Mouse (Mus musculus): Measurements from ENCODE around the gene Pianp.
A peak's percentile ranks its signal among the peaks of the same experiment; 100 is the strongest.

Gene Pianp

GRCm38 (mm10) chr6:125008586-125009128 is 12.2 kb downstream of the Pianp start:
- peak; percentile 98 for DNase-seq (ENCODE audit: low spot score)

GRCm38 (mm10) chr6:125009129-125009180 is 12.5 kb downstream of the Pianp start, which contains the start of gene Zfp384:
Gene Zfp384, plus strand, starts transcription at chr6:125009145.
- no peak for DNase-seq (ENCODE audit: low spot score)

GRCm38 (mm10) chr6:125009181-125010073 is 12.9 kb downstream of the Pianp start:
- DNase-seq (ENCODE audit: low spot score), result peak; percentile 81

- DNase-seq (ENCODE audit: low spot score), result no peak
These were observed 21.2 kb downstream of the Pianp start for GRCm38 (mm10) chr6:125017682-125018081.

- peak; percentile 72 for DNase-seq (ENCODE audit: low spot score)
These were observed 34.0 kb downstream of the Pianp start for GRCm38 (mm10) chr6:125030532-125030931.

- DNase-seq (ENCODE audit: low spot score), result no peak
These were observed 35.1 kb downstream of the Pianp start for GRCm38 (mm10) chr6:125031604-125032003.

GRCm38 (mm10) chr6:125038666-125039065 is 42.2 kb downstream of the Pianp start:
- no peak for DNase-seq (ENCODE audit: low spot score)

- DNase-seq (ENCODE audit: low spot score), result no peak
These were observed 42.6 kb downstream of the Pianp start for GRCm38 (mm10) chr6:125039131-125039530.

GRCm38 (mm10) chr6:125039533-125040153 is 43.1 kb downstream of the Pianp start, which contains the start of gene Ing4:
Gene Ing4, plus strand, starts transcription at chr6:125039760.
- DNase-seq (ENCODE audit: low spot score), result peak; percentile 91

GRCm38 (mm10) chr6:125040221-125040620 is 43.7 kb downstream of the Pianp start:
- DNase-seq (ENCODE audit: low spot score), result no peak

- DNase-seq (ENCODE audit: low spot score), result no peak
These were observed 44.6 kb downstream of the Pianp start for GRCm38 (mm10) chr6:125041047-125041446.

- no peak for DNase-seq (ENCODE audit: low spot score)
These were observed 45.6 kb downstream of the Pianp start for GRCm38 (mm10) chr6:125042081-125042480.

GRCm38 (mm10) chr6:125046691-125047090 is 50.2 kb downstream of the Pianp start:
- peak; percentile 68 for DNase-seq (ENCODE audit: low spot score)

GRCm38 (mm10) chr6:125049678-125050077 is 53.2 kb downstream of the Pianp start, which contains the start of gene Acrbp:
Gene Acrbp, plus strand, starts transcription at chr6:125049689.
- no peak for DNase-seq (ENCODE audit: low spot score)

GRCm38 (mm10) chr6:125051237-125051636 is 54.7 kb downstream of the Pianp start:
- DNase-seq (ENCODE audit: low spot score), result peak; percentile 32

Data from T-cell, adult 2 months (primary cell).